Mouse (Mus musculus) forebrain, embryonic 13.5 days (tissue): ENCODE measurements around the gene Grem2. TPM values are rescaled to one million over a fixed set of nuclear protein-coding genes. Genes with fewer than 3 reads are reported as not detected.

Experiments used
- ATAC-seq: fragments of 200-750 bp; cut with Nextera tagmentation; 2 replicates; pipeline ENCODE4 v1.8.0; 2017
- H3K27ac ChIP-seq: fragments of 300-500 bp; sonication (generic); 2 replicates; pipeline ENCODE4 v1.5.1; 2015; ENCODE audit warnings: inconsistent platforms, mild to moderate bottlenecking, moderate library complexity
- H3K27me3 ChIP-seq: fragments of 300-500 bp; sonication (generic); 2 replicates; pipeline ENCODE4 v1.6.1; 2015; ENCODE audit warnings: mild to moderate bottlenecking, inconsistent platforms
- H3K36me3 ChIP-seq: fragments of 300-500 bp; sonication (generic); 2 replicates; pipeline ENCODE4 v1.6.1; 2015; ENCODE audit warnings: mild to moderate bottlenecking, inconsistent platforms; ENCODE audit not compliant: poor library complexity, severe bottlenecking
- H3K4me1 ChIP-seq: fragments of 300-500 bp; sonication (generic); 2 replicates; pipeline ENCODE4 v1.6.1; 2015; ENCODE audit warnings: inconsistent platforms
- H3K4me2 ChIP-seq: fragments of 300-500 bp; sonication (generic); 2 replicates; pipeline ENCODE4 v1.6.1; 2015; ENCODE audit warnings: inconsistent platforms, mild to moderate bottlenecking, moderate library complexity
- H3K4me3 ChIP-seq: fragments of 300-500 bp; sonication (generic); 2 replicates; pipeline ENCODE4 v1.5.1; 2015; ENCODE audit warnings: mild to moderate bottlenecking, inconsistent platforms
- H3K9ac ChIP-seq: fragments of 300-500 bp; sonication (generic); 2 replicates; pipeline ENCODE4 v1.6.1; 2015; ENCODE audit warnings: mild to moderate bottlenecking, inconsistent platforms
- H3K9me3 ChIP-seq: fragments of 300-500 bp; sonication (generic); replicated peaks from 2 replicates; pipeline ENCODE4 v1.6.1; 2016; ENCODE audit warnings: inconsistent platforms
- WGBS: fragments of 180-500 bp; shearing (Covaris S2); methylation state at CpG from one replicate; pipeline ENCODE4 v1.1.7; 2015; 5-methylcytosine and 5-hydroxymethylcytosine counted together
- polyA plus RNA-seq: library from polyadenylated mRNA; unstranded; fragments of >200 nt; fragmentation: Nextera tagmentation; extraction: Ambion mirVana; gene quantifications from 2 replicates; pipeline ENCODE4 v1.2.1, GENCODE M21; 2015

Gene Grem2
- polyA plus RNA-seq: 0.09 and 0.35 TPM in 2 replicates

GRCm38 (mm10) chr1:174921298-174921955, at the start of gene Grem2:
Gene Grem2, minus strand, starts transcription at chr1:174921819.
- peak within 1 kb of the TSS; percentile 47 for H3K9ac ChIP-seq
- H3K9me3 ChIP-seq: no peaks in the 10 kb centered on the region
- no peaks in the 10 kb centered on the region for H3K36me3 ChIP-seq
- peak; percentile 96 for ATAC-seq
- peaks cover 4% of the 10 kb centered on the region for H3K4me1 ChIP-seq
- 4% methylated on average over 30 of the region's 30 CpGs for WGBS
- peak within 1 kb of the TSS; percentile 62 for H3K4me2 ChIP-seq
- 0 out of 2 replicates have a peak, but pooled peaks cover 3% of the 10 kb centered on the region for H3K27me3 ChIP-seq
- H3K4me3 ChIP-seq: peak within 1 kb of the TSS; percentile 39
- H3K27ac ChIP-seq: no peak within 1 kb of the TSS

GRCm38 (mm10) chr1:174959837-174960236, 38.2 kb upstream of the Grem2 start:
- H3K9ac ChIP-seq: no peak overlapping the region
- H3K36me3 ChIP-seq: no peaks in the 10 kb centered on the region
- H3K4me1 ChIP-seq: no peaks in the 10 kb centered on the region
- no peaks in the 10 kb centered on the region for H3K27me3 ChIP-seq
- 97% methylated on average over 3 of the region's 3 CpGs for WGBS
- no peak overlapping the region for H3K4me2 ChIP-seq
- H3K4me3 ChIP-seq: no peak overlapping the region
- H3K9me3 ChIP-seq: no peaks in the 10 kb centered on the region
- ATAC-seq: no peak
- H3K27ac ChIP-seq: no peak overlapping the region

- Histone ChIP-seq H3K4me2 (no peak overlapping the region), H3K9me3 (no peaks in the 10 kb centered on the region), H3K36me3 (no peaks in the 10 kb centered on the region), H3K9ac (no peak overlapping the region), H3K27ac (no peak overlapping the region), H3K4me3 (no peak overlapping the region), H3K4me1 (no peaks in the 10 kb centered on the region), H3K27me3 (no peaks in the 10 kb centered on the region)
- no peak for ATAC-seq
- 65% methylated on average over 3 of the region's 3 CpGs for WGBS
Measured at GRCm38 (mm10) chr1:174931003-174931619, 9.5 kb upstream of the Grem2 start.

- H3K4me3 ChIP-seq: no peak overlapping the region
- H3K4me1 ChIP-seq: no peaks in the 10 kb centered on the region
- H3K27me3 ChIP-seq: no peaks in the 10 kb centered on the region
- H3K9me3 ChIP-seq: no peaks in the 10 kb centered on the region
- no peak overlapping the region for H3K9ac ChIP-seq
- ATAC-seq: no peak
- H3K27ac ChIP-seq: no peak overlapping the region
- H3K36me3 ChIP-seq: no peaks in the 10 kb centered on the region
- 84% methylated on average over 7 of the region's 7 CpGs for WGBS
- H3K4me2 ChIP-seq: no peak overlapping the region
Measured at GRCm38 (mm10) chr1:174929459-174930181, 8.0 kb upstream of the Grem2 start.

- Histone ChIP-seq H3K27me3 (0 out of 2 replicates have a peak, but pooled peaks cover 3% of the 10 kb centered on the region), H3K9me3 (no peaks in the 10 kb centered on the region), H3K4me1 (peaks cover 4% of the 10 kb centered on the region), H3K36me3 (no peaks in the 10 kb centered on the region), H3K9ac (no peak overlapping the region), H3K4me3 (no peak overlapping the region), H3K4me2 (no peak overlapping the region), H3K27ac (no peak overlapping the region)
- WGBS: 95% methylated on average over 4 of the region's 4 CpGs
- no peak for ATAC-seq
Measured at GRCm38 (mm10) chr1:174918949-174919348, 2.7 kb downstream of the Grem2 start.

- H3K4me2 ChIP-seq: no peak overlapping the region
- H3K4me3 ChIP-seq: no peak overlapping the region
- 84% methylated on average over 5 of the region's 5 CpGs for WGBS
- no peaks in the 10 kb centered on the region for H3K9me3 ChIP-seq
- no peak overlapping the region for H3K27ac ChIP-seq
- H3K36me3 ChIP-seq: no peaks in the 10 kb centered on the region
- no peak overlapping the region for H3K9ac ChIP-seq
- 0 out of 2 replicates have a peak, but pooled peaks cover 3% of the 10 kb centered on the region for H3K27me3 ChIP-seq
- peaks cover 4% of the 10 kb centered on the region for H3K4me1 ChIP-seq
- ATAC-seq: no peak
Measured at GRCm38 (mm10) chr1:174918236-174918870, 3.3 kb downstream of the Grem2 start.

GRCm38 (mm10) chr1:174909834-174910233, 11.8 kb downstream of the Grem2 start:
- Histone ChIP-seq H3K4me1 (no peaks in the 10 kb centered on the region), H3K27ac (no peak overlapping the region), H3K9ac (no peak overlapping the region), H3K9me3 (no peaks in the 10 kb centered on the region), H3K36me3 (no peaks in the 10 kb centered on the region), H3K4me3 (no peak overlapping the region), H3K4me2 (no peak overlapping the region), H3K27me3 (no peaks in the 10 kb centered on the region)
- no peak for ATAC-seq
- 73% methylated on average over 3 of the region's 3 CpGs for WGBS

- Histone ChIP-seq H3K27me3 (no peaks in the 10 kb centered on the region), H3K9me3 (no peaks in the 10 kb centered on the region), H3K4me3 (no peak overlapping the region), H3K27ac (no peak overlapping the region), H3K4me2 (no peak overlapping the region), H3K9ac (no peak overlapping the region), H3K4me1 (no peaks in the 10 kb centered on the region), H3K36me3 (no peaks in the 10 kb centered on the region)
- 92% methylated on average over 5 of the region's 5 CpGs for WGBS
- ATAC-seq: no peak
Measured at GRCm38 (mm10) chr1:174908232-174908631, 13.4 kb downstream of the Grem2 start.

- WGBS: 84% methylated on average over 5 of the region's 5 CpGs
- Histone ChIP-seq H3K27me3 (no peaks in the 10 kb centered on the region), H3K9me3 (no peaks in the 10 kb centered on the region), H3K27ac (no peak overlapping the region), H3K4me2 (no peak overlapping the region), H3K4me1 (no peaks in the 10 kb centered on the region), H3K9ac (no peak overlapping the region), H3K36me3 (no peaks in the 10 kb centered on the region), H3K4me3 (no peak overlapping the region)
- ATAC-seq: no peak
Measured at GRCm38 (mm10) chr1:174907637-174908036, 14.0 kb downstream of the Grem2 start.

- H3K4me2 ChIP-seq: no peak overlapping the region
- H3K27me3 ChIP-seq: no peaks in the 10 kb centered on the region
- 64% methylated on average over 1 of the region's 1 CpGs for WGBS
- no peak overlapping the region for H3K9ac ChIP-seq
- no peak overlapping the region for H3K4me3 ChIP-seq
- no peak overlapping the region for H3K27ac ChIP-seq
- H3K36me3 ChIP-seq: no peaks in the 10 kb centered on the region
- no peaks in the 10 kb centered on the region for H3K4me1 ChIP-seq
- no peak for ATAC-seq
- no peaks in the 10 kb centered on the region for H3K9me3 ChIP-seq
Measured at GRCm38 (mm10) chr1:174902755-174903154, 18.9 kb downstream of the Grem2 start.

- WGBS: 88% methylated on average over 7 of the region's 7 CpGs
- Histone ChIP-seq H3K4me3 (no peak overlapping the region), H3K27ac (no peak overlapping the region), H3K4me1 (no peaks in the 10 kb centered on the region), H3K36me3 (no peaks in the 10 kb centered on the region), H3K27me3 (no peaks in the 10 kb centered on the region), H3K9ac (no peak overlapping the region), H3K9me3 (no peaks in the 10 kb centered on the region), H3K4me2 (no peak overlapping the region)
- no peak for ATAC-seq
Measured at GRCm38 (mm10) chr1:174892471-174892870, 29.1 kb downstream of the Grem2 start.
